8 mouse cellular contexts compared by ENCODE assay signal in the genomic region with DNA sequence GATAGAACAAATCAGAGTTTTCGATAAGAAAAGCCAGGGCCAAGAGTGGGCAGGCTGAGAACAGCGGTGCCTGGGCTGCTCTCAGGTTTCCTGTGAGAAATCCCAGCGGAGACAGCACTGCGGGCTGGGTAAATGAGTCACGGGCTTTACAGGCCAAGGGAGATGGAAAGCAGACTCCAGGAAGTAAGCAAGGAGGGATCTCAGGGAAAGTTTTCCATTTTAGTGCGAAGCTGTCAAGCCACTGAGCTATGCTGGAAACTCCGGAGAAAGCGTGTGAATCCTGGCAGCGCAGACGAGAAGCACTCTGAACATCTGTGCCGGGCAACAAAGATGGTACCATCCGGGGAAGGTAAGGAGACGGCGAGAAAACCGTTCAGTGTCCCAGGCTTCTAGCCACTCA. TPM values are rescaled to one million over a fixed set of nuclear protein-coding genes. Genes with fewer than 3 reads are reported as not detected.
DNase-seq lines count a peak whose midpoint lies in the region; ATAC-seq and TF ChIP-seq lines count a peak whose summit lies in the region.

No protein-coding gene starts in this region.

- DNase-seq in lung, adult 2 months: no peak
- peak; percentile 82 for DNase-seq in embryonic facial prominence, embryonic 11.5 days (ENCODE audit: low spot score)
- DNase-seq in heart, postnatal 14 days: peak; percentile 53 to 57
- DNase-seq in limb, embryonic 10.5 days (ENCODE audit: low spot score): peak; percentile 59
- DNase-seq in stomach, postnatal 0 days (ENCODE audit: low spot score): peak; percentile 69
- DNase-seq in thymus, adult 2 months: no peak

- no peak for TF ChIP-seq CTCF in lung, adult 2 months (IDR thresholded peaks at IDR 0.05; ENCODE audit: insufficient read depth, low read length)
- no peak for TF ChIP-seq CTCF in stomach, postnatal 0 days (IDR thresholded peaks at IDR 0.05; ENCODE audit: low read depth)
- TF ChIP-seq CTCF in thymus, adult 2 months (IDR thresholded peaks at IDR 0.05; ENCODE audit: borderline replicate concordance, control insufficient read depth, extremely low read depth, insufficient read depth, low read length, poor library complexity): no peak

- H3K36me3 ChIP-seq in lung, embryonic 16.5 days (ENCODE audit: control insufficient read depth, insufficient read depth, low read length): no peaks in the 10 kb centered on the region
- H3K36me3 ChIP-seq in embryonic facial prominence, embryonic 11.5 days (replicated peaks; ENCODE audit: control insufficient read depth, insufficient read depth, low read depth, low read length): no peaks in the 10 kb centered on the region
- no peaks in the 10 kb centered on the region for H3K36me3 ChIP-seq in limb, embryonic 10.5 days
- H3K36me3 ChIP-seq in stomach, postnatal 0 days (ENCODE audit: control insufficient read depth, insufficient read depth, low read length): no peaks in the 10 kb centered on the region
- no peaks in the 10 kb centered on the region for H3K36me3 ChIP-seq in thymus, adult 2 months (ENCODE audit: control insufficient read depth, insufficient read depth, low read length)

- H3K4me3 ChIP-seq in lung, embryonic 16.5 days (ENCODE audit: low read length): no peak overlapping the region
- H3K4me3 ChIP-seq in lung, adult 2 months (replicated peaks; ENCODE audit: extremely low read depth, low read depth, low read length): no peak overlapping the region
- no peak overlapping the region for H3K4me3 ChIP-seq in embryonic facial prominence, embryonic 11.5 days (ENCODE audit: low read depth, low read length)
- peak overlapping the region; percentile 36 for H3K4me3 ChIP-seq in limb, embryonic 10.5 days
- peak overlapping the region; percentile 11; the same call in 1 of the 2 replicates for H3K4me3 ChIP-seq in stomach, postnatal 0 days (ENCODE audit: low read depth, low read length)
- no peak overlapping the region for H3K4me3 ChIP-seq in thymus, adult 2 months (ENCODE audit: control insufficient read depth, insufficient read depth, low read length)

- H3K4me2 ChIP-seq in lung, embryonic 16.5 days (ENCODE audit: low read depth, low read length): peak overlapping the region; percentile 34
- H3K4me2 ChIP-seq in embryonic facial prominence, embryonic 11.5 days (ENCODE audit: low read depth, low read length): peak overlapping the region; percentile 37
- H3K4me2 ChIP-seq in stomach, postnatal 0 days (replicated peaks; ENCODE audit: low read depth): peak overlapping the region; percentile 39

- intact Hi-C loops in heart, postnatal 14 days (cut with DNase I): loop anchor here (2.0 kb wide), 1 partner anchor 27 kb away; the partner anchor contains the start of gene Atp6v0d1

- ATAC-seq in lung, embryonic 16.5 days (ENCODE audit: low read depth): no peak
- ATAC-seq in embryonic facial prominence, embryonic 11.5 days (replicated peaks; ENCODE audit: insufficient number of reproducible peaks, low FRiP score, low TSS enrichment, low read depth): 0 out of 2 replicates have a peak, but pooled peaks have one; percentile 63
- ATAC-seq in stomach, postnatal 0 days (ENCODE audit: low FRiP score, low TSS enrichment): peak; percentile 81; the same call in 1 of the 2 replicates
- no peak for ATAC-seq in monocyte, adult 5-6 weeks (replicated peaks; ENCODE audit: insufficient number of reproducible peaks, low FRiP score, low TSS enrichment, poor library complexity, severe bottlenecking)

- TF ChIP-seq EP300 in stomach, postnatal 0 days (optimal IDR thresholded peaks at IDR 0.05): no peak

- no peak for TF ChIP-seq POLR2A in lung, adult 2 months (IDR thresholded peaks at IDR 0.05; ENCODE audit: borderline replicate concordance, extremely low read depth, low read depth, low read length)
- TF ChIP-seq POLR2A in thymus, adult 2 months (IDR thresholded peaks at IDR 0.05; ENCODE audit: control insufficient read depth, extremely low read depth, insufficient read depth, low read length, poor library complexity): no peak

- H3K27ac ChIP-seq in lung, embryonic 16.5 days (ENCODE audit: low read length): no peak overlapping the region; the same call in 1 of the 2 replicates
- H3K27ac ChIP-seq in embryonic facial prominence, embryonic 11.5 days (replicated peaks; ENCODE audit: low read depth, low read length): no peak overlapping the region; the same call in 1 of the 2 replicates
- peak overlapping the region; percentile 63; the same call in 1 of the 2 replicates for H3K27ac ChIP-seq in limb, embryonic 10.5 days
- H3K27ac ChIP-seq in stomach, postnatal 0 days (replicated peaks): peak overlapping the region; percentile 50
- H3K27ac ChIP-seq in thymus, adult 2 months (ENCODE audit: control insufficient read depth, insufficient read depth, low read length): no peak overlapping the region; the same call in 1 of the 2 replicates

- no peaks in the 10 kb centered on the region for H3K9me3 ChIP-seq in lung, embryonic 16.5 days (ENCODE audit: control insufficient read depth, low read length)
- H3K9me3 ChIP-seq in embryonic facial prominence, embryonic 11.5 days (replicated peaks; ENCODE audit: control insufficient read depth, low read length): no peaks in the 10 kb centered on the region
- no peaks in the 10 kb centered on the region for H3K9me3 ChIP-seq in limb, embryonic 10.5 days (replicated peaks)
- no peaks in the 10 kb centered on the region for H3K9me3 ChIP-seq in stomach, postnatal 0 days (ENCODE audit: control insufficient read depth, low read length)

- peak overlapping the region; percentile 14; the same call in 1 of the 2 replicates for H3K9ac ChIP-seq in lung, embryonic 16.5 days (ENCODE audit: low read length)
- peak overlapping the region; percentile 43 for H3K9ac ChIP-seq in embryonic facial prominence, embryonic 11.5 days (replicated peaks; ENCODE audit: low read length)
- peak overlapping the region; percentile 9; the same call in 1 of the 2 replicates for H3K9ac ChIP-seq in stomach, postnatal 0 days (ENCODE audit: low read length)

- peaks cover 13% of the 10 kb centered on the region for H3K4me1 ChIP-seq in lung, embryonic 16.5 days (replicated peaks; ENCODE audit: control insufficient read depth, insufficient read depth, low read length)
- peaks cover 9% of the 10 kb centered on the region for H3K4me1 ChIP-seq in lung, adult 2 months (ENCODE audit: control insufficient read depth, insufficient read depth, low read length)
- no peaks in the 10 kb centered on the region for H3K4me1 ChIP-seq in embryonic facial prominence, embryonic 11.5 days (ENCODE audit: control insufficient read depth, insufficient read depth, low read length)
- peaks cover 22% of the 10 kb centered on the region for H3K4me1 ChIP-seq in limb, embryonic 10.5 days
- 0 out of 2 replicates have a peak, but pooled peaks cover 2% of the 10 kb centered on the region for H3K4me1 ChIP-seq in stomach, postnatal 0 days (replicated peaks; ENCODE audit: control insufficient read depth, insufficient read depth)
- peaks cover 13% of the 10 kb centered on the region for H3K4me1 ChIP-seq in thymus, adult 2 months (replicated peaks; ENCODE audit: control insufficient read depth, insufficient read depth, low read length)

- no peaks in the 10 kb centered on the region for H3K27me3 ChIP-seq in lung, embryonic 16.5 days (ENCODE audit: control insufficient read depth, insufficient read depth, low read depth, low read length)
- H3K27me3 ChIP-seq in embryonic facial prominence, embryonic 11.5 days (ENCODE audit: control insufficient read depth, insufficient read depth, low read length): no peaks in the 10 kb centered on the region
- H3K27me3 ChIP-seq in limb, embryonic 10.5 days (ENCODE audit: low read depth, poor library complexity, severe bottlenecking): peaks cover 10% of the 10 kb centered on the region; the same call in 1 of the 2 replicates
- H3K27me3 ChIP-seq in stomach, postnatal 0 days (ENCODE audit: control insufficient read depth, insufficient read depth, low read length): no peaks in the 10 kb centered on the region
- no peaks in the 10 kb centered on the region for H3K27me3 ChIP-seq in thymus, adult 2 months (ENCODE audit: control insufficient read depth, insufficient read depth, low read length)

- 17% methylated on average over 15 of the region's 15 CpGs for WGBS in lung, embryonic 16.5 days
- WGBS in lung, adult 2 months: 24% methylated on average over 15 of the region's 15 CpGs
- 19% methylated on average over 15 of the region's 15 CpGs for WGBS in embryonic facial prominence, embryonic 11.5 days
- WGBS in limb, embryonic 10.5 days: 19% methylated on average over 15 of the region's 15 CpGs
- 9% methylated on average over 15 of the region's 15 CpGs for WGBS in stomach, postnatal 0 days
- WGBS in thymus, adult 2 months: 88% methylated on average over 15 of the region's 15 CpGs

RNA-seq across cellular contexts. Expression of gene Ripor1, which starts 11.2 kb away (rescaled TPM):
- 33.1 and 36.8 TPM in 2 replicates for polyA plus RNA-seq in lung, embryonic 16.5 days (2015; fragmentation: Nextera tagmentation; extraction: Ambion mirVana)
- 71.7 and 74.9 TPM in 2 replicates for polyA plus RNA-seq in lung, adult 2 months (2012; rRNA removed)
- 7.3 and 8.7 TPM in 2 replicates for polyA plus RNA-seq in embryonic facial prominence, embryonic 11.5 days (2014; fragmentation: Nextera tagmentation; extraction: Ambion mirVana)
- 10 to 100 TPM; 46.0 to 49.0 TPM for total RNA-seq in heart, postnatal 14 days (2021)
- polyA plus RNA-seq in limb, embryonic 10.5 days (2016; fragmentation: Nextera tagmentation; extraction: Ambion mirVana): 17.5 and 18.0 TPM in 2 replicates
- 8.9 and 9.3 TPM in 2 replicates for polyA plus RNA-seq in stomach, postnatal 0 days (2015; fragmentation: Nextera tagmentation; extraction: Ambion mirVana)
- total RNA-seq in monocyte, adult 5-6 weeks (2017): 0.64 to 6.4 TPM (median 1.2 TPM) in 3 replicates
- polyA plus RNA-seq in thymus, adult 2 months (2012; rRNA removed): 125 and 128 TPM in 2 replicates

RNA-seq across cellular contexts. Expression of gene Atp6v0d1, which starts 28.0 kb away (rescaled TPM):
- polyA plus RNA-seq in lung, embryonic 16.5 days (2015; fragmentation: Nextera tagmentation; extraction: Ambion mirVana): 87.3 and 93.0 TPM in 2 replicates
- polyA plus RNA-seq in lung, adult 2 months (2012; rRNA removed): 101 and 121 TPM in 2 replicates
- 89.8 and 95.5 TPM in 2 replicates for polyA plus RNA-seq in embryonic facial prominence, embryonic 11.5 days (2014; fragmentation: Nextera tagmentation; extraction: Ambion mirVana)
- 10 to 100 TPM; 57.2 to 57.8 TPM for total RNA-seq in heart, postnatal 14 days (2021)
- 58.3 and 68.6 TPM in 2 replicates for polyA plus RNA-seq in limb, embryonic 10.5 days (2016; fragmentation: Nextera tagmentation; extraction: Ambion mirVana)
- polyA plus RNA-seq in stomach, postnatal 0 days (2015; fragmentation: Nextera tagmentation; extraction: Ambion mirVana): 96.2 and 101 TPM in 2 replicates
- total RNA-seq in monocyte, adult 5-6 weeks (2017): 62.8 to 77.2 TPM (median 68.8 TPM) in 3 replicates
- 112 and 119 TPM in 2 replicates for polyA plus RNA-seq in thymus, adult 2 months (2012; rRNA removed)

RNA-seq across cellular contexts. Expression of gene Ctcf, which starts 42.5 kb away (rescaled TPM):
- polyA plus RNA-seq in lung, embryonic 16.5 days (2015; fragmentation: Nextera tagmentation; extraction: Ambion mirVana): 112 and 116 TPM in 2 replicates
- polyA plus RNA-seq in lung, adult 2 months (2012; rRNA removed): 17.2 and 17.9 TPM in 2 replicates
- polyA plus RNA-seq in embryonic facial prominence, embryonic 11.5 days (2014; fragmentation: Nextera tagmentation; extraction: Ambion mirVana): 116 and 118 TPM in 2 replicates
- total RNA-seq in heart, postnatal 14 days (2021): 10 to 100 TPM; 43.8 to 44.6 TPM
- polyA plus RNA-seq in limb, embryonic 10.5 days (2016; fragmentation: Nextera tagmentation; extraction: Ambion mirVana): 132 and 157 TPM in 2 replicates
- 43.3 and 56.6 TPM in 2 replicates for polyA plus RNA-seq in stomach, postnatal 0 days (2015; fragmentation: Nextera tagmentation; extraction: Ambion mirVana)
- total RNA-seq in monocyte, adult 5-6 weeks (2017): 75.1 to 125 TPM (median 91.9 TPM) in 3 replicates
- polyA plus RNA-seq in thymus, adult 2 months (2012; rRNA removed): 67.0 and 89.4 TPM in 2 replicates

RNA-seq across cellular contexts. Expression of gene Agrp, which starts 43.3 kb away (rescaled TPM):
- polyA plus RNA-seq in lung, embryonic 16.5 days (2015; fragmentation: Nextera tagmentation; extraction: Ambion mirVana): 0.60 TPM in 1 of 2 replicates, not detected in the other
- 1.7 TPM in 2 replicates for polyA plus RNA-seq in lung, adult 2 months (2012; rRNA removed)
- 1.0 and 1.7 TPM in 2 replicates for polyA plus RNA-seq in embryonic facial prominence, embryonic 11.5 days (2014; fragmentation: Nextera tagmentation; extraction: Ambion mirVana)
- total RNA-seq in heart, postnatal 14 days (2021): not detected
- 0.39 and 0.69 TPM in 2 replicates for polyA plus RNA-seq in limb, embryonic 10.5 days (2016; fragmentation: Nextera tagmentation; extraction: Ambion mirVana)
- 0.45 and 0.98 TPM in 2 replicates for polyA plus RNA-seq in stomach, postnatal 0 days (2015; fragmentation: Nextera tagmentation; extraction: Ambion mirVana)
- total RNA-seq in monocyte, adult 5-6 weeks (2017): 3.6 to 4.9 TPM in 2 of 3 replicates, not detected in the other
- 0.52 and 1.00 TPM in 2 replicates for polyA plus RNA-seq in thymus, adult 2 months (2012; rRNA removed)

Comparison
In these comparisons a context has a peak if more than half of its experiments do, and no peak if none do; other contexts are left out.
1. ATAC-seq: peak in embryonic facial prominence, embryonic 11.5 days (single experiment) and stomach, postnatal 0 days (single experiment); none in lung, embryonic 16.5 days (single experiment) and monocyte, adult 5-6 weeks (single experiment).
2. H3K27ac ChIP-seq: peak in limb, embryonic 10.5 days (single experiment) and stomach, postnatal 0 days (single experiment); none in lung, embryonic 16.5 days (single experiment), embryonic facial prominence, embryonic 11.5 days (single experiment) and thymus, adult 2 months (single experiment).
3. H3K4me3 ChIP-seq: peak in limb, embryonic 10.5 days (single experiment) and stomach, postnatal 0 days (single experiment); none in lung, embryonic 16.5 days (single experiment), lung, adult 2 months (single experiment), embryonic facial prominence, embryonic 11.5 days (single experiment) and thymus, adult 2 months (single experiment).
4. DNase-seq: peak in embryonic facial prominence, embryonic 11.5 days (single experiment), heart, postnatal 14 days (2 of 2), limb, embryonic 10.5 days (single experiment) and stomach, postnatal 0 days (single experiment); none in lung, adult 2 months (single experiment) and thymus, adult 2 months (single experiment).
5. Peak in every context shown above with its lines, with median percentiles within 50 percentile points of each other: H3K4me2 ChIP-seq and H3K9ac ChIP-seq.